Mouse (Mus musculus) thymus, postnatal 10 days (tissue): ENCODE measurements around the gene Etv1.
"Not testable (repeated sequence)": the region's sequence is repeated elsewhere in the genome, so short reads cannot be mapped to it uniquely, and the experiment has no call there.

Experiments
- DNase-seq, 2 experiments: peaks; one replicate each; pipeline ENCODE4 v3.0.0; 2021; ENCODE audit warnings: low spot score in 2 of 2

Gene Etv1

GRCm38 (mm10) chr12:38818320-38818719, 39.1 kb downstream of the Etv1 start:
- no peak for DNase-seq

GRCm38 (mm10) chr12:38820642-38821041, 41.5 kb downstream of the Etv1 start:
- no peak for DNase-seq

DNA sequence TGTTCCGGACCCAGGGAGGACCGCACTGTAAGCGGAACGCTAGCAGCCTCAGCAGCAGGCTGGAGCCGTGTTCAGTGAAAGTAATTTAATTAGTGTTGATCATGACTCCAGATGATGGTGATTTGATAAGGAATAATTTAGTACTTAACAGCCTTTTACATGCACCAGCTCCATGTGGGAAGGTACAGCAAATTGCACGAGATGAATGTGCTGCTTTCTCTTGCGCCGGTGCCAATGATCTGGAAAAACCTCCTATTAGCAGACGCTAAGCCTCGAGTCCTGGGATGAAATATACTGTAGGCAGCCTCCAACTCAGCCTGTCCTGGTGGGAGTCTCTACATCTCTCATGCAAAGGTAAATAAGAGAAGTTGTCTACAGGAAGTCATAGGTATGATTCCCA, 45.2 kb downstream of the Etv1 start:
- no peak for DNase-seq

GRCm38 (mm10) chr12:38832981-38833380, 53.8 kb downstream of the Etv1 start:
- DNase-seq = no peak

GRCm38 (mm10) chr12:38834581-38834980, 55.4 kb downstream of the Etv1 start:
- DNase-seq = no peak

- not testable (repeated sequence) for DNase-seq
Observed at GRCm38 (mm10) chr12:38834986-38835385, 55.8 kb downstream of the Etv1 start.

GRCm38 (mm10) chr12:38843801-38844295, 64.7 kb downstream of the Etv1 start:
- no peak for DNase-seq

- DNase-seq = no peak
Observed at GRCm38 (mm10) chr12:38847500-38848261, 68.5 kb downstream of the Etv1 start.

GRCm38 (mm10) chr12:38849994-38850393, 70.8 kb downstream of the Etv1 start:
- DNase-seq = no peak

- no peak for DNase-seq
Observed at GRCm38 (mm10) chr12:38854274-38854673, 75.1 kb downstream of the Etv1 start.

GRCm38 (mm10) chr12:38854751-38855150, 75.6 kb downstream of the Etv1 start:
- no peak for DNase-seq

GRCm38 (mm10) chr12:38859675-38860074, 80.5 kb downstream of the Etv1 start:
- DNase-seq = no peak

GRCm38 (mm10) chr12:38860168-38861115, 81.3 kb downstream of the Etv1 start:
- DNase-seq = no peak

GRCm38 (mm10) chr12:38863395-38863794, 84.2 kb downstream of the Etv1 start:
- DNase-seq = no peak

DNA sequence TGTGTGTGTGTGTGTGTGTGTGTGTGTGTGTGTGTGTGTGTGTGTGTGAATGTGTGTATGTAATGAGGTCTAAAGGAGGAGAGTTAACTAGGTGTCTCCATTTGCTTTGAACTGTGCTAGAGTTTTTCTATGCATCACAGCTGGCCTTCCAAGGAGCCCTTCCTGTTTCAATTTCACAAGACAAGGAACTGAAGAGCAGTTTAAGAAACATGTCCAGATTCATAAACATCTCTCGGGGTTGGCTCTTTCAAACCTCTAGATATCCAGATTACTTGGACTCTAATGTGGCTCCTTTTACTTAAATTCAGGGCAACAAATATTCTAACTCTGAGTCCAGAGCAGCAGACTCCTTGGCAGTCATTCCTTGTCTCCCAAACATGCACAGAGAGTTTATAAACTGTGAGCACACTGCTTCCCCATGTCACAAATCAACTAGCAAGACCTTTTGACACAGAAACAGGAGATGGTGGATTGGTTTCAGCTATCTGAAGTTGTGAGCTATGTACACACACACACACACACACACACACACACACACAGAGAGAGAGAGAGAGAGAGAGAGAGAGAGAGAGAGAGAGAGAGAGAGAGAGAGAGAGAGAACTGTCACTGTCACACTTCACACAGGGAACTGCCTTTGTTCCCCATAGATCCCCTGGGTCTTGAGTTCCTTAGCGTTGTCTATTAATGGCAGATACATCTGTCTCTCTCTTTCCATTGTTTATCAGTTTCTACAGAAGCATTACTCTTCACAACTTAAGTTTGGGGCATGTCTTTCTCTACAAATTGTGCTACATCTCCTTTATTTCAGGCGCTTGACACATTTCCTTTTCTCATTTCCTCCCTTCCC, 85.0 kb downstream of the Etv1 start:
- no peak for DNase-seq

GRCm38 (mm10) chr12:38874470-38874995, 95.4 kb downstream of the Etv1 start:
- DNase-seq = no peak

DNA sequence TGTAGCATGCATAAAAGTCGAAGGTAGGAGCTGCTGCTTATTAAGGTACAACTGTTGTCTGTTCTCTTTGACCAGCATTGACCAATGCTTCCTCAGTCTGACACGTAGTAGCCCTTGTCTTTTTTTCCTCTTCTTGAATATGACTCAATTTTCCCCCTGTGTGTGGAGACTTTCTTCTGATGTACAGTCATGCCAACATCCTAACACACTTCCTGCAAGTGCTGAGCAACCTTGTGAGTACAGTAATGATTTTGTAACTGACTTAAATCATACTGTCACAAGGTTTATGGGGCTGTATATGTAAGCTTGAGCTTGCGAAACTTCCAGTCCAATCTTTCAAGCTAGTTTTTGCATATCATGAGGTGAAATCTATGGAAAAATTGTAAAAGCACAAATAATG, 125.3 kb downstream of the Etv1 start:
- no peak for DNase-seq

- no peak for DNase-seq
Observed at GRCm38 (mm10) chr12:38906314-38906713, 127.1 kb downstream of the Etv1 start.

DNA sequence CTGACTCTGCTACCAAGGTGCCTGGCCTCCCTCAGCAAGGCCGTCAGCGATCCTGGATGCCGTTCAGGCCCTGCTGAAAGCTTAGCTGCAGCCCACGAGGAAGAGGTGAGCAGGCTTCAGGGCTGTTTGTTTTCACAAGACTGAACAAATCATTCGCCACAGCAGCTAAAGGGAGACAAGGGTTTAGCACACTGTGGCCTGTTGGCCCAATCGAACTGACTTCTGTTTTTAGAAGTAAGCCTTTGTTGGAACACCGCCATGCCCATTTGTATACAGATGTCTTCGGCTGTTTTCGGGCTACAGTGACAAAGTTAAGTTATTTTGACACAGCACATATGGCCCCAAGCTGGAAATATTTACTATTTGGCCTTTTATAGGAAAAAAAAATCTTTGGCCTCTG, 127.6 kb downstream of the Etv1 start:
- no peak for DNase-seq

DNA sequence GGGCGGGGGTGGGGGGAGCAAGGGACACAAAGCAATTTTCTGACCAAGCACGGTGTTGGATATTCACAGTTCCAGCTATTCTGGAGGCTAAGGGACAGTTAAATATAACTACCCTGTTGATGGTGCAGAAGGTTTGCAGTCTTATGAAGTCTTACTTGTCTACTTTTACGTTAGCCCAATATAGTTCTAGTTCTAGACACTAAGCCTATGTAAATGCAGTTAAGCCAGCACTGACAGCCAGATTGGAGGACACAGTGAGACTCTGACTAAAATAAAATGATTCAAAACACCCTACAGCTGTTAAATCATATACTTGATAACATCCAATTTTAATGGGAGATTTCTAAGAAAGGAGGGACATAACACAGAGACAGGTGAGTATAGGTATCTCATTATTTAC, 129.8 kb downstream of the Etv1 start:
- no peak for DNase-seq
